Mouse (Mus musculus) G1E (cell line): ENCODE results near the gene Usp16.

ENCODE experiments used
- CTCF ChIP-seq: IDR thresholded peaks from 2 replicates; pipeline ENCODE4 v1.5.1; 2012; ENCODE audit warnings: low read depth, low read length, inconsistent platforms, mixed read lengths
- GATA1 ChIP-seq: IDR thresholded peaks from 2 replicates; pipeline ENCODE4 v1.6.1; 2012; ENCODE audit warnings: borderline replicate concordance, low read length, inconsistent platforms, mixed read lengths
- GATA2 ChIP-seq: IDR thresholded peaks from 2 replicates; pipeline ENCODE4 v1.6.1; 2012; ENCODE audit warnings: low read depth, low read length, inconsistent platforms, borderline replicate concordance
- POLR2AphosphoS5 ChIP-seq: IDR thresholded peaks from 2 replicates; pipeline ENCODE4 v1.6.1; 2012; ENCODE audit warnings: low read depth, low read length, inconsistent platforms; ENCODE audit not compliant: insufficient replicate concordance
- TAL1 ChIP-seq: conservative IDR thresholded peaks from 2 replicates; pipeline ENCODE4 v1.6.1; 2012; ENCODE audit warnings: low read depth, low read length, inconsistent platforms, mixed read lengths

- TF ChIP-seq CTCF (no peak), TAL1 (no peak), POLR2AphosphoS5 (no peak), GATA1 (no peak), GATA2 (no peak)
These were observed 34.1 kb downstream of the Usp16 start for GRCm38 (mm10) chr16:87488605-87489004.
